Mouse (Mus musculus) heart, adult 2 months (tissue): ENCODE data around the gene Parvb.

Experiments used
- CTCF ChIP-seq: fragments of 200-600 bp; IDR thresholded peaks from 2 replicates; pipeline ENCODE4 v1.8.1; 2022; ENCODE audit warnings: antibody characterized with exemption, mild to moderate bottlenecking, moderate library complexity
- EP300 ChIP-seq: fragments of 200-500 bp; IDR thresholded peaks from 2 replicates; pipeline ENCODE4 v1.6.1; 2011; ENCODE audit warnings: low read depth, low read length, control low read depth; ENCODE audit not compliant: insufficient read depth
- POLR2A ChIP-seq: fragments of 200-500 bp; IDR thresholded peaks from 2 replicates; pipeline ENCODE4 v1.6.1; 2011; ENCODE audit warnings: mild to moderate bottlenecking, low read depth, low read length, control low read depth; ENCODE audit not compliant: insufficient read depth

- TF ChIP-seq CTCF (no peak), EP300 (no peak), POLR2A (no peak)
Measured at GRCm38 (mm10) chr15:84315276-84316046, 83.6 kb downstream of the Parvb start.
